Mouse (Mus musculus) thymus, adult 2 months (tissue): ENCODE measurements around the gene Gpr84. TPM values are rescaled to one million over a fixed set of nuclear protein-coding genes. Genes with fewer than 3 reads are reported as not detected.

Source experiments
- DNase-seq: peaks from one replicate; pipeline ENCODE4 v3.0.0; 2021
- H3K27ac ChIP-seq: fragments of 200-500 bp; 2 replicates; pipeline ENCODE4 v1.5.1; 2012; ENCODE audit warnings: low read length, control low read depth; ENCODE audit not compliant: control insufficient read depth, insufficient read depth
- H3K27me3 ChIP-seq: fragments of 200-500 bp; 2 replicates; pipeline ENCODE4 v1.6.1; 2012; ENCODE audit warnings: mild to moderate bottlenecking, low read length, moderate library complexity, mixed read lengths; ENCODE audit not compliant: control insufficient read depth, insufficient read depth
- H3K36me3 ChIP-seq: fragments of 200-500 bp; 2 replicates; pipeline ENCODE4 v1.6.1; 2012; ENCODE audit warnings: mild to moderate bottlenecking, low read length, moderate library complexity; ENCODE audit not compliant: control insufficient read depth, insufficient read depth
- H3K4me1 ChIP-seq: fragments of 200-500 bp; replicated peaks from 2 replicates; pipeline ENCODE4 v1.6.1; 2012; ENCODE audit warnings: low read length; ENCODE audit not compliant: control insufficient read depth, insufficient read depth
- H3K4me3 ChIP-seq: fragments of 200-500 bp; 2 replicates; pipeline ENCODE4 v1.5.1; 2012; ENCODE audit warnings: mild to moderate bottlenecking, low read length, control low read depth, moderate library complexity; ENCODE audit not compliant: control insufficient read depth, insufficient read depth
- CTCF ChIP-seq: fragments of 200-500 bp; IDR thresholded peaks from 2 replicates; pipeline ENCODE4 v1.5.1; 2012; ENCODE audit warnings: mild to moderate bottlenecking, control low read depth, low read length, moderate library complexity, borderline replicate concordance; ENCODE audit not compliant: control insufficient read depth, poor library complexity, insufficient read depth; ENCODE audit errors: extremely low read depth
- POLR2A ChIP-seq: fragments of 200-500 bp; IDR thresholded peaks from 2 replicates; pipeline ENCODE4 v1.6.1; 2012; ENCODE audit warnings: mild to moderate bottlenecking, low read length, control low read depth, moderate library complexity; ENCODE audit not compliant: control insufficient read depth, poor library complexity, insufficient read depth; ENCODE audit errors: extremely low read depth
- WGBS: fragments of 180-500 bp; shearing (Covaris S2); methylation state at CpG from one replicate; pipeline ENCODE4 v1.1.7; 2018; 5-methylcytosine and 5-hydroxymethylcytosine counted together
- polyA plus RNA-seq: library from polyadenylated mRNA; depleted of rRNA; stranded (reverse); fragments of >200 nt; gene quantifications from 2 replicates; pipeline ENCODE4 v1.2.3, GENCODE M21; 2012

The Gpr84 gene
- polyA plus RNA-seq, 1 experiment = 0.28 TPM

DNA sequence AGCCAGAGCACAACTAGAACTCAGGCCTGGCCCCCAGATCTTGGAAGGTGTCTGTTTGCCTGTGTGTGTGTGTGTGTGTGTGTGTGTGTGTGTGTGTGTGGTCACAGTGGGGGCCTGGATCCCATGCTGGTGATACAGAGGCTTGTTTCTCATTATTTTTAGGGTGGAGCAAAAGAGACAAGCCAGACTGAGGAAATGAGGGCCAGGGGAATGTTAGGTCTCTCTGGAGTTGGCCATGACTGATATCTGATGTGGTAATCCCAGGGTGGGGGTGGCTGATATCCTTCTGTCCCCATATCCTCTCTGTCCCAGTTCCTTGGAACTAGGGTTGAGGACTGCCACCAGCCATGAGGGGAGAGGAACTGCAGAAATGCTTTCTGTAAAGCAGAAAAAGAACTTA is 6.7 kb upstream of the Gpr84 start:
- Histone ChIP-seq H3K4me3 (no peak overlapping the region), H3K4me1 (no peaks in the 10 kb centered on the region), H3K27ac (no peak overlapping the region), H3K36me3 (no peaks in the 10 kb centered on the region), H3K27me3 (no peaks in the 10 kb centered on the region)
- TF ChIP-seq CTCF = no peak
- no peak for TF ChIP-seq POLR2A
- no peak for DNase-seq

DNA sequence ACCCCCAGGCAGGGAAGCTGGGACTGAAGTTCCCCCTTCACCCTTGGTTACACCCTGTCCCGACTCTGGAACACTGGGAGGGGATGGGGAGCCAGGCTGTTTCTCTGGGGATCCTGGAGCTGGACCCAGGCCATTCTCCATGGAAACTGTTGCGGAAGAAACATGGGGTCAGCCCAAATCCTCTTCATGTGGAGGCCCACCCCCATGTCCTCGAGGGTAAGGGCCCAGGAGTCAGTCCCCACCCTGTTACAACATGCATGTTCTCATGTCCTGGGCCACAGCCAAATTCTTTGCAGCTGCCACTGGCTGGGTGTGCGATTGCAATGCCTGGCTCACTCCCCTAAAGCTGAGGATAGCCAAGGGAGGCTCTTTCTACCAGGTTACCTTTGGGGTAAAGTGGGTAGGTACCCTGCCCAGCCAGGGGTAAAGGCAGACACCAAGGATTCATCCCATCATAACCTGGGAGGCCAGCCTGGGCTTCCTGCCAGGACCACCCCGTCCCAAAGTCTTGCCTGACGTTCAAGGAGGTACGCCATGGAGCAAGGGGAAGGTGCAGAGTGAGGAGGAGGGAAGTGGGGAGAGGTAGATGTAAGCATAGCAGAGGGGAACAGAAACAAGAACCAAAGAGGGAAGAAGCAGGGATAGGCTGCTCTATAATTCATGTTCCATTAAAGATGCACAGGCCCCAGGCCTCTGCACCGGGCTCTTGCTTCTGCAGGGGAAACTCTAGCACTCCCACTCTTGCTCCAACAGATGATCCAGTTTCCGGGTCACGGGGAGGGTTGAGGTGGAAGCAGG is 5.8 kb upstream of the Gpr84 start:
- WGBS = 89% methylated on average over 10 of the region's 10 CpGs
- Histone ChIP-seq H3K27me3 (no peaks in the 10 kb centered on the region), H3K4me3 (no peak overlapping the region), H3K27ac (no peak overlapping the region), H3K36me3 (no peaks in the 10 kb centered on the region), H3K4me1 (no peaks in the 10 kb centered on the region)
- TF ChIP-seq CTCF = no peak
- no peak for TF ChIP-seq POLR2A
- no peak for DNase-seq

DNA sequence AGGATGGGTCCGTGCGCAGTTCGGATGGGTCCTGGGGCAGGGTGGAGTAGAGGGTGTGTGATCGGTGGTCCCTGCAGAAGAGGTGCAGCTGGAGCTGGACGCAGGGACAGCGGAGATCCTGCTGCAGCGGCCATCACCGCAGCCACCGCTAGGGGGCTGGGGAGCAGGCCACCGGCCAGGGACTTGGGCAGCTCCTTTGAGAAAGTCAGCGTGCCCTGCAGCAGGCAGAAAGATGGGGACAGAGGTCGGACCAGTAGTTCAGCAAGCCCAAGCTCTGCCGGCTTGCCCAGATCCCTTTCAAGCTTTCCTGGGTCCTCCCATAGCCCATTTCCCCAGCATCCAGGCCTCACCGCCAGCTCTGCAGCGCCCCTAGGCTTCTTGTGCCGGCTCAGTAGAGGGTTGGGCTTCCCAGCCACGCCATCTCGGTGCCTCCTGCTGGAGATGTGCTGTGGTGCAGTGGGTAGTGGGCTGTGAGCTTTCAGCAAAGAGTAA is 4.6 kb upstream of the Gpr84 start:
- H3K27ac ChIP-seq = no peak overlapping the region
- no peaks in the 10 kb centered on the region for H3K36me3 ChIP-seq
- H3K4me1 ChIP-seq = no peaks in the 10 kb centered on the region
- no peak for DNase-seq
- 86% methylated on average over 18 of the region's 18 CpGs for WGBS
- no peak overlapping the region for H3K4me3 ChIP-seq
- H3K27me3 ChIP-seq = no peaks in the 10 kb centered on the region
- TF ChIP-seq POLR2A = no peak
- peak; percentile 33; the same call in 1 of the 2 replicates for TF ChIP-seq CTCF

DNA sequence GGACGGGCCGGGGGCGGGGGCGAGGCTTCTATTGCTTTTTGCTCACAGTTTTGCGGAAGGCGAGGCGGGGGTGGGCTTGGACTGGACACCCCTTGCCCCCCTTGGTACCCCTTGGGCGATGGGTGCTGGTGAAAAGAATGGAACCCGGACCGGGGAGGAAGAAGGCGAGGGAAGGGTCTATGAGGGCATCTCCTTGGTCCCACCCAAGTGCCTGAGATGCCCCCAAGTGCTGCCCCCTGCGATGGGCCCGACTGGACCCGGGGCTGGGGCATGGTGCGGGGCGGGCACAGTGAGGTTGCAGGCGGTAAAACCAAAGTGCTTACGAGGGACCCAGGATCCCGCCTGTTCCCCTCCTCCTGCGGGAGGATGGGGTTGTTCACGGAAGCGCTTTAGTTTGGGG is 3.8 kb upstream of the Gpr84 start:
- 94% methylated on average over 22 of the region's 22 CpGs for WGBS
- no peaks in the 10 kb centered on the region for H3K27me3 ChIP-seq
- DNase-seq = no peak
- H3K27ac ChIP-seq = no peak overlapping the region
- H3K36me3 ChIP-seq = no peaks in the 10 kb centered on the region
- no peaks in the 10 kb centered on the region for H3K4me1 ChIP-seq
- no peak for TF ChIP-seq CTCF
- no peak for TF ChIP-seq POLR2A
- no peak overlapping the region for H3K4me3 ChIP-seq

DNA sequence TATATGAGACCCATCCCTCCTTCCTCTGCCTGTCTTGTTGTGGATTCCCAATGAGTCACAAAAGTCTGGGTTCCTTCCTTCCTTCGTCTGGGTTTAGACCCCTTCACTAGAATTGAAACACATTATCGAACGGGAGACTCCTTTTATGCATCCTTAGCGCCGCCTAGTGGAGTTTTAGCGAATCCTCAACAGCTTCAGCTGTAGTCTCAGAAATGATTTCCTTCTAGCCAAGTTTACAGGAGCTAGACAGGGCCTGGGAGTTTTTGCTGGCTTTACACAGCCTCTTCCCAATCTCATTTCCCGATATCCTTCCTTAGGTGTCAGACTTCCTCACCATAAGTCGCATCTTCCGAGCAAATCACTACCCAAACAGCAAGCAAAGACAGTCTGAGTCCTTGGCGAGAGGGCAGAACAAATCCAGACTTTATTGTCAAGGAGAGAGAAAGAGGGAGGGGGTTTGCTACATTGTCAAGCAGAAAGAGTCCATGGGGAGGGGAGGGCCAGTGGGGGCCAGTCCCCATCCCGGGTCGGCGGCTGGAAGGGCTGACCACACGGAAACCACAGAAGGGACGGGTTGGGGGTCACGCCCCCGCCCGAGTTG is 3.2 kb upstream of the Gpr84 start:
- Histone ChIP-seq H3K27ac (no peak overlapping the region), H3K27me3 (no peaks in the 10 kb centered on the region), H3K36me3 (no peaks in the 10 kb centered on the region), H3K4me3 (no peak overlapping the region), H3K4me1 (no peaks in the 10 kb centered on the region)
- 50% methylated on average over 18 of the region's 18 CpGs for WGBS
- TF ChIP-seq POLR2A (no peak), CTCF (no peak)
- peak; percentile 39 for DNase-seq

DNA sequence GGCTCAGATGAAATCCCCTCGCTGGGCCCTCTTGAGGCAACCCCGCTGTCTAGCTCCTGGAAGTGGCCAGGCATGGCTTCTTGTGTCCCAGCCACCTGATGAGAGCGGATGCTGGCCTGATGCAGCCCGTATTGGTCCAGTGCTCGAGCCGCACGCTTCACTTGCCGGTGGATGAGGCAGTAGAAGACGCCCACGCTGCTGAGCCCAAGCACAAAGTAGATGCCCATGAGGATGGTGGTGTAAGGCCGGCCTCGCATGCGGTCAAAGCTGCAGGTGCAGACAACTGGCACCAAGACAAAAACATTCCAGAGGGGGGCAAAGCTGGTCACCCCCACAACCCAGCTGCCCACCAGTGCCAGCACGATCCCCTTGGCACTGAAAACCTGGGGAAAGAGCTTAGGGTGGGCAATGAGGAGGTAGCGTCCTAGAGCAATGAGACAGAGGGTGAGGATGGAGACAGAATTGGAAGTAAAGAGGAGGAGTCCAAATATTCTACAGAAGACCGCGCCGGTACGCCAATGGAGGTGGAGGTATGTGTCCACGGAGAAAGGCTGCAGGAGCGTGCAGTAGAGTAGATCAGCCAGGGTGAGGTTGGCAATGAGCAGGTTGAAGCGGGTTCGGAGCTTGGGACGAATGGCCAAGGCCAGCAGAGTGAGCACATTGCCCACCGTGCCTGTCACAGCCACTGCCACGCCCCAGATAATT is 1.4 kb downstream of the Gpr84 start:
- H3K36me3 ChIP-seq = no peaks in the 10 kb centered on the region
- H3K27ac ChIP-seq = no peak overlapping the region
- TF ChIP-seq POLR2A = no peak
- no peak for TF ChIP-seq CTCF
- no peak for DNase-seq
- peaks cover 11% of the 10 kb centered on the region for H3K4me1 ChIP-seq
- no peaks in the 10 kb centered on the region for H3K27me3 ChIP-seq
- no peak overlapping the region for H3K4me3 ChIP-seq
- 94% methylated on average over 26 of the region's 26 CpGs for WGBS
